Mouse (Mus musculus): ENCODE data around the gene Atxn10.

DNA sequence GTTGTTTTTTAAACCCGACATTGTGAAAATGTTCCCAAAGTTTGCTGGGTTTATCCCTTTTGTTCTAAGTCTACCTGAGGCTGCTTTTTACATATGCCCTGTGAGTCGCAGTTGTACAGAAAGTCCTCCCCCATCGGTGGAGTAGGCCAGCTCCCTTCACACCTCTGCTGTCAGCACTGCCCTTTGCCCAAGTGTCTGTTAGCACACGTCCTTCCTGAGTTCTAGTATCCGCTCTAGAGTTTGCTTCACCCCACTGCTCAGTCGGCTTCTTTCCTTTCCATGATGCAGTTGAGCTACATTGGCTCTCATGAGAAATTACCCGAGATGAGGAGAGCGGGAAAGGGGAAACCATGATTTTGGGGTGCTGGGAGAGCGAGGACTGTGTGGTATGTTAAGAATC is 18.0 kb downstream of the Atxn10 start:
- no peak for TF ChIP-seq CTCF (IDR thresholded peaks at IDR 0.05)
- TF ChIP-seq EP300 (IDR thresholded peaks at IDR 0.05) = no peak
